Mouse (Mus musculus) hindbrain, embryonic 11.5 days (tissue): Measurements from ENCODE around the gene Atf6. TPM values are rescaled to one million over a fixed set of nuclear protein-coding genes. Genes with fewer than 3 reads are reported as not detected.

Experiments
- ATAC-seq: fragments of 200-750 bp; cut with Nextera tagmentation; 2 replicates; pipeline ENCODE4 v1.8.0; 2017; ENCODE audit warnings: mild to moderate bottlenecking, moderate TSS enrichment, moderate library complexity; ENCODE audit not compliant: low FRiP score
- DNase-seq: peaks from one replicate; pipeline ENCODE4 v3.0.0-alpha.2; 2015; ENCODE audit warnings: low spot score
- H3K27ac ChIP-seq: fragments of 300-500 bp; sonication (generic); 2 replicates; pipeline ENCODE4 v1.5.1; 2014; ENCODE audit warnings: mild to moderate bottlenecking, low read depth, low read length
- H3K27me3 ChIP-seq: fragments of 300-500 bp; sonication (generic); 2 replicates; pipeline ENCODE4 v1.6.1; 2014; ENCODE audit warnings: mild to moderate bottlenecking, low read length, moderate library complexity, mixed read lengths; ENCODE audit not compliant: control insufficient read depth, insufficient read depth
- H3K36me3 ChIP-seq: fragments of 300-500 bp; sonication (generic); 2 replicates; pipeline ENCODE4 v1.6.1; 2014; ENCODE audit warnings: mild to moderate bottlenecking, low read length, moderate library complexity, mixed read lengths; ENCODE audit not compliant: control insufficient read depth, insufficient read depth
- H3K4me1 ChIP-seq: fragments of 300-500 bp; sonication (generic); replicated peaks from 2 replicates; pipeline ENCODE4 v1.6.1; 2014; ENCODE audit warnings: low read length, mixed read lengths; ENCODE audit not compliant: control insufficient read depth, insufficient read depth
- H3K4me2 ChIP-seq: fragments of 300-500 bp; sonication (generic); replicated peaks from 2 replicates; pipeline ENCODE4 v1.6.1; 2014; ENCODE audit warnings: mild to moderate bottlenecking, low read depth, low read length
- H3K4me3 ChIP-seq: fragments of 300-500 bp; sonication (generic); 2 replicates; pipeline ENCODE4 v1.5.1; 2014; ENCODE audit warnings: low read depth, low read length
- H3K9ac ChIP-seq: fragments of 300-500 bp; sonication (generic); 2 replicates; pipeline ENCODE4 v1.6.1; 2014; ENCODE audit warnings: low read depth, low read length
- H3K9me3 ChIP-seq: fragments of 300-500 bp; sonication (generic); 2 replicates; pipeline ENCODE4 v1.6.1; 2016; ENCODE audit warnings: low read length; ENCODE audit not compliant: control insufficient read depth
- WGBS: fragments of 180-500 bp; shearing (Covaris S2); extraction: QIAGEN DNeasy Blood & Tissue Kit; methylation state at CpG from one replicate; pipeline ENCODE4 v1.1.7; 2014; 5-methylcytosine and 5-hydroxymethylcytosine counted together
- polyA plus RNA-seq: library from polyadenylated mRNA; unstranded; fragments of >200 nt; fragmentation: Nextera tagmentation; extraction: Ambion mirVana; gene quantifications from 2 replicates; pipeline ENCODE4 v1.2.1, GENCODE M21; 2014

Gene Atf6
- polyA plus RNA-seq, 1 experiment from 2014 or later: 10.2 TPM

DNA sequence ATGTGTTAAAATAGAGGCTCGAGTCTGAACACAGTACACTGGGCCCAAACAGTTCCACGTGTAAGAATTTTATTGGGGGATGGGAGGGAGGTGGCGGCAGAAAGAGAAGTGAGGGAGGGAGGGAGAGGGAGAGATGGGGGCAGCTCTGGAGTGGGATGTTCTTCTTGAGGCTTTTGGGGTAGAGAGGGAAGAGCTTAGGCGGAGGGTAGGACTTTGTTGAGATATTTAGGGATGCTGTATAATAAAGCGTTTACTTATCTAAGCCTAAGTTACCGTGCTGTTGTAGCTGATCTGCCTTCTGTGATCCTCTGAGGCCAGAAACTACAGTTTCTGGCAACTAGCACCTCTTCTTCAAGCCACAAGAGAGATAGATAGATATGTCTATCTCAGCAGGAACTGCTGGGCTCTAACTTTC lies 18.5 kb upstream of the Atf6 start:
- Histone ChIP-seq H3K27ac (no peak overlapping the region), H3K4me3 (no peak overlapping the region), H3K4me1 (no peaks in the 10 kb centered on the region), H3K9me3 (no peaks in the 10 kb centered on the region), H3K4me2 (no peak overlapping the region), H3K9ac (no peak overlapping the region), H3K27me3 (no peaks in the 10 kb centered on the region), H3K36me3 (no peaks in the 10 kb centered on the region)
- WGBS: 62% methylated on average over 6 of the region's 6 CpGs
- DNase-seq (no peak), ATAC-seq (no peak)

DNA sequence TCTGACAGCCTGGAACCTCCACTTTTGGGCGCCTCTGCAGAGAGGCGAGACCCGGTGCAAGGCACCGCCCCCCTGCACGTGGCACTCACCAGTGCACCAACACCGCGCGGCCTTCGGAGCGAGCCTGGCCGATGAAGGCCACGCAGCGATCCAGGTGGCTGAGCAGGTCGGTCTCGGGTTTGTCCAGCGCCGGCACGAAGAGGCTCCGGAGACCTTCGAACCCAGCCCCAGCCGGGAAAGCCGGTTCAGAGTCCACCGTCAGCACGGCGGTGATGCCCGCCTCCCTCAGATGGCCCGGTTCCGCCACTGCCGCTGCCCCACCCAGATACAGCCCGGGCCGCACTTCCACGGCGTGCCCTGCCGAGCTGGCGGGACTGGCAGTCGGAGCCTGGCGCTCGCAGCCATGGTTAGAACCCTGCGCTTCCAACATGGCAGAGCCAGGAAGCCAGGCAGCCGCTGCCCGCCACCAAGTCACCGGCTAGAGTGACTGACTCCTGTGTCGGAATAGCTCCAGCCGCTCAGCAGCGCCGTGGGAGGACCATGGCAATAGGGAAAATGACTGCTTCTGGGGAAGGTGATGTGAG lies 17.5 kb upstream of the Atf6 start, which contains the start of the genes Gm26620 and Dusp12:
Gene Gm26620 (plus strand): TSS at position 88 of the 584 bp plus-strand sequence.
Gene Dusp12 (minus strand): TSS at position 563 of the 584 bp plus-strand sequence.
- Histone ChIP-seq H3K9ac (peak within 1 kb of the TSS; percentile 87), H3K27me3 (no peaks in the 10 kb centered on the region), H3K27ac (peak within 1 kb of the TSS; percentile 70), H3K9me3 (no peaks in the 10 kb centered on the region), H3K4me2 (peak within 1 kb of the TSS; percentile 77), H3K4me1 (no peaks in the 10 kb centered on the region), H3K36me3 (no peaks in the 10 kb centered on the region), H3K4me3 (peak within 1 kb of the TSS; percentile 96)
- ATAC-seq (peak; percentile 90), DNase-seq (peak; percentile 89)
- under 1% methylated on average over 37 of the region's 46 CpGs for WGBS

GRCm38 (mm10) chr1:170884390-170884789 lies 16.8 kb upstream of the Atf6 start:
- H3K4me2 ChIP-seq: peak overlapping the region; percentile 77
- H3K27ac ChIP-seq: 0 out of 2 replicates have a peak overlapping the region, but pooled peaks have one; percentile 70
- H3K27me3 ChIP-seq: no peaks in the 10 kb centered on the region
- peak overlapping the region; percentile 87; the same call in 1 of the 2 replicates for H3K9ac ChIP-seq
- DNase-seq: no peak
- WGBS: 31% methylated on average over 8 of the region's 8 CpGs
- no peaks in the 10 kb centered on the region for H3K4me1 ChIP-seq
- H3K9me3 ChIP-seq: no peaks in the 10 kb centered on the region
- peak overlapping the region; percentile 96 for H3K4me3 ChIP-seq
- ATAC-seq: peak; percentile 26; the same call in 1 of the 2 replicates
- no peaks in the 10 kb centered on the region for H3K36me3 ChIP-seq

DNA sequence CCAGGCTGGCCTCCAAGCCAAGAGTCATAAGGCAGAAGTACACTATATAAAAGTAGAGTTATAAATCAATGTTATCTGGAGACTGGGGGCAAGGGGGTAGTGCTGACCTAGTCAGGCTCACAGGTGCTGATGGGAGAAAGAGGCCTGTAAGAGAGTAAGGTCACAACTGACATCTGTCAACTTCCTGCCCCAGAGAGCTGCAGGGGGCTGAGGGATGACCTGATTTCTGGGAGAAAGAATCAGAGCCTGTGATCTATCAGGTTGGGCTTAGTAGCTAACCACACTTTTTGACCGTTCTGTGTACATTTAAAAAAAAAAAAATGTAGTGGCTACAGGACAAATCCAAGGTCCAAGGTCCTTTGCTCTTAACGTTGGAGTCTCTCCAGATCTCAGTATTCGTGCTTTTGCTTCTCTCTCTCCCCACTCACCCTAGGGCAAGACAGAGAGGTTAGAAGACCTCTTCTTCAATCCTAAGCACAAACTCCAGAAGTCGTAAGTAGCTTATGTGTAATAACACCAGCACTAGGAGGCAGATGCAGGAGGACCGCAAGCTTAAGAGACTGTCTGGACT lies 15.4 kb upstream of the Atf6 start:
- no peak for DNase-seq
- H3K27me3 ChIP-seq: no peaks in the 10 kb centered on the region
- no peaks in the 10 kb centered on the region for H3K36me3 ChIP-seq
- no peak for ATAC-seq
- no peaks in the 10 kb centered on the region for H3K4me1 ChIP-seq
- no peak overlapping the region for H3K27ac ChIP-seq
- H3K4me3 ChIP-seq: no peak overlapping the region
- WGBS: 85% methylated on average over 5 of the region's 5 CpGs
- H3K9me3 ChIP-seq: no peaks in the 10 kb centered on the region
- no peak overlapping the region for H3K9ac ChIP-seq
- H3K4me2 ChIP-seq: no peak overlapping the region

DNA sequence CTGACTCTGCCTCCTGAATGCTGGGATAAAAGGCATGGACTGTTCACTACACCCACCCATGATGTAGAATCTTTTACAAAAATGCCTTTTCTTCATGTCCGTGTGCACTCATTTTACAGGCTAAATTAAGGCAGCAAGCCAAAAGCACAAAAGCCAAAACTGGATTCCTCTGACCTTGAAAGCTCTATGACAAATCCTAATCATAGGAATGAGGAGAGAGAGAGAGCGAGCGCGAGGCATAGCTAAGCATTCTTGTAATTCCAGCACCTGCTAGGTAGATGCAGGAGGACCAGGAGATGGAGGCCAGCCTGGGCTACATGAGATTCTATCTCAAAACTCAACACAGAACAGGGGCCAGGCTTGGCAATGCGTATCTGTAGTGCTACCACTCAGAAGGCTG lies 9.3 kb upstream of the Atf6 start:
- no peaks in the 10 kb centered on the region for H3K36me3 ChIP-seq
- no peak overlapping the region for H3K9ac ChIP-seq

DNA sequence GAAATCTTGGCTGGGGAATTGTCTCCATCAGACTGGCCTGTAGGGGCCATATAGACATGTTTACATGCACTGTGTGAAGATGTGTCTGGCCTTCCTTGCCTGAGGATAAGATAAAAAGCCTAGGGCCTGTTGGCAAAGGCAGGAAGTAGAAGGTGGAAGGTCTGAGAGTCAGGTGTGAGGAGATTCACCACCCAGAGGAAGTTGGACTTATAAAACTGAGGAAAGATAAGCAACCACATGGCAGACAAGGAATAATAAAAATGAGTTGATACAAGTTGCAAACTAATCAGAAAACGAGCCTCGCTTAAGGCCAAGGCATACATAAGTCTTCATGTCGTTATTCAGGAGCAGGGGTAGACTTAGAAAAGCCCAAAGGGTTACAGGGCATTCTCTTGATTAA lies 8.1 kb upstream of the Atf6 start:
- Histone ChIP-seq H3K36me3 (no peaks in the 10 kb centered on the region), H3K4me3 (no peak overlapping the region), H3K27ac (no peak overlapping the region), H3K9me3 (no peaks in the 10 kb centered on the region), H3K4me1 (no peaks in the 10 kb centered on the region), H3K9ac (no peak overlapping the region), H3K4me2 (no peak overlapping the region), H3K27me3 (no peaks in the 10 kb centered on the region)
- WGBS: 86% methylated on average over 3 of the region's 3 CpGs
- ATAC-seq: no peak
- no peak for DNase-seq

More for the DNA sequence above, 9.3 kb upstream of the Atf6 start:
- Histone ChIP-seq H3K4me1 (no peaks in the 10 kb centered on the region), H3K4me3 (no peak overlapping the region), H3K4me2 (no peak overlapping the region), H3K9me3 (no peaks in the 10 kb centered on the region), H3K27me3 (no peaks in the 10 kb centered on the region), H3K27ac (no peak overlapping the region)
- WGBS: 96% methylated on average over 5 of the region's 5 CpGs
- DNase-seq: no peak
- no peak for ATAC-seq

GRCm38 (mm10) chr1:170871961-170872360 lies 4.4 kb upstream of the Atf6 start:
- Histone ChIP-seq H3K9ac (no peak overlapping the region), H3K4me1 (no peaks in the 10 kb centered on the region), H3K27ac (no peak overlapping the region), H3K27me3 (no peaks in the 10 kb centered on the region), H3K9me3 (no peaks in the 10 kb centered on the region), H3K4me2 (no peak overlapping the region), H3K4me3 (no peak overlapping the region), H3K36me3 (no peaks in the 10 kb centered on the region)
- WGBS: 98% methylated on average over 2 of the region's 2 CpGs
- DNase-seq: no peak
- ATAC-seq: no peak

DNA sequence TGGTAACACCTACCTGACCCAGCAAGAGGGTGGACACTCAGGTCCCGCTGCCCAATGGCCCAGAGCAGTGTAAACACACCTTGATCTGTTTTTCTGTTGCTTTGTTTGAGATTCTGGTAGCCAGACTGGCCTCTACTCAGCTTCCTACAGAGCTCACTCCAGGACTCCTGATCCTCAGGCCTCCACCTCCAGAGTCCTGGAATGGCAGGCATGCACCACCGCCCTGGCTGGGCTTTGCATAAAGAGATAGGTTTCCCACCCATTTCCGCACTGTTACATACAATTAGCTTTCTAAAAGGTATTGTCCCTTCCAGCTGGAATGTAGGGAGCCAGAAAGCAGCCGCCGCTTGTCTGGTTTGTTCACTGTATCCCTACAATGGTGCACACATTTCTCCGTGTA lies 3.8 kb upstream of the Atf6 start:
- Histone ChIP-seq H3K36me3 (no peaks in the 10 kb centered on the region), H3K9ac (no peak overlapping the region), H3K27me3 (no peaks in the 10 kb centered on the region), H3K4me1 (no peaks in the 10 kb centered on the region), H3K4me2 (no peak overlapping the region), H3K9me3 (no peaks in the 10 kb centered on the region), H3K27ac (no peak overlapping the region), H3K4me3 (no peak overlapping the region)
- no peak for ATAC-seq
- 92% methylated on average over 6 of the region's 6 CpGs for WGBS
- DNase-seq: no peak

DNA sequence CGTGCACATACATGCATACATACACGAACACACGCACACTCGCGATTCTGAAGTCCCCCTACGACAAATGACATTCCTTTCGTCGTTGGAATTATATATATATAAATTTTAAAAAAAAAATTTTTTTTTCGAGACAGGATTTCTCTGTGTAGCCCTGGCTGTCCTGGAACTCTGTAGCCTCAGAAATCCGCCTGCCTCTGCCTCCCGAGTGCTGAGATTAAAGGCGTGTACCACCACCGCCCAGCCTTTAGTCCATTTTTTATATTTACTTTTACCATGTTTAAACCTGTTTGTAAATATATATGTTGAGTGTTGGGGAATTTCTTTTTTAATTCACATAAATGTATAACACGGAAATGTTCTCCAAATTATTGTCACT lies 1.3 kb upstream of the Atf6 start:
- 20% methylated on average over 14 of the region's 14 CpGs for WGBS
- H3K27me3 ChIP-seq: no peaks in the 10 kb centered on the region
- H3K4me2 ChIP-seq: peak overlapping the region; percentile 64
- DNase-seq: no peak
- H3K4me1 ChIP-seq: no peaks in the 10 kb centered on the region
- H3K9ac ChIP-seq: peak overlapping the region; percentile 53; the same call in 1 of the 2 replicates
- peak overlapping the region; percentile 82 for H3K4me3 ChIP-seq
- peak; percentile 48 for ATAC-seq
- no peaks in the 10 kb centered on the region for H3K36me3 ChIP-seq
- H3K27ac ChIP-seq: no peak overlapping the region
- no peaks in the 10 kb centered on the region for H3K9me3 ChIP-seq
